Mouse (Mus musculus): ENCODE measurements at regions not wholly inside any gene's neighbourhood (a gene's known extent, or its start where the extent isn't known, plus 50 kb on each side); places are given as distances from the start of the nearest gene placed in this dataset.

GRCm38 (mm10) chr15:61297447-61298208 lies 374.8 kb upstream of the A1bg start:
- DNase-seq (ENCODE audit: low spot score in 2 of 2): no peak

GRCm38 (mm10) chr15:61294616-61295015 lies 371.8 kb upstream of the A1bg start:
- DNase-seq (ENCODE audit: low spot score in 2 of 2): no peak

DNA sequence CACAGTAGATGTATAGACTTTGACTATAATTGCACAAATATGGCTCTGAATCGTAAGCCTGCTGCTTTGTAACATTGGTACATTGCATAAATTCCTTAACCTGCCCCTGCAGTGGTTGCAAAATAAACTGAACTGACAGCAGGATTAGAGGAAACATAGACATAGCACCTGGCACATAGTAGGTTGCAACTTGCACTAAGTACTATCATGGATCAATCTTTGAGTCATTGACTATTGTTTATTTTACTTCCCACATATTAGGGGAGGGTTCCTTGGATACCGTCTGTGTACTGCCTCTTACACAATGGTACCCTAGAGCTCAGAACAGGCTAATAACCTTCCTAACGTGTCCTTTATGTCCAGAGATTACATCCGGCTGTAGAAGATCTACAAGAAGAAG lies 371.3 kb upstream of the A1bg start:
- DNase-seq (ENCODE audit: low spot score in 2 of 2): no peak

GRCm38 (mm10) chr15:61268766-61269165 lies 346.0 kb upstream of the A1bg start:
- no peak for DNase-seq (ENCODE audit: low spot score in 2 of 2)

GRCm38 (mm10) chr15:61259047-61259446 lies 336.2 kb upstream of the A1bg start:
- no peak for DNase-seq (ENCODE audit: low spot score in 2 of 2)

DNA sequence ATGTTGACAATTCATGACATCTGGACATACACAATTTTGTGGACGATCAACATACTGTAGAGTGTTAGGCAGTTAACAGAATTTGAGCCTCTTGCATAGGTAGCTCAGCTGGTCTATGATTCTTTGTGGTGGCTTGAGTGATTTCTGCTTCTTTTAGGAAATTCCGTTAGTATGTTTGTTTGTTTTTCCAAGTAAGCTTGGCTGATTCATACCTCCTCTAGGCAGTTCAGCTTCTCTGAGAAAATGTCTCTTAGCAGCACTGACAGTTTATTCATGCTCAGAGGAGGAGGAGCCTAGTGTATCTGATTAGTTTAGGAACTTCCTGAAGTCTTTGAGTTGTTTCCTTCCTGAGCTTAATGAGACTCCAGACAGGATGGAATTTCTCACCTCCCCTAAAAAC lies 321.7 kb upstream of the A1bg start:
- DNase-seq (ENCODE audit: low spot score in 2 of 2): no peak

DNA sequence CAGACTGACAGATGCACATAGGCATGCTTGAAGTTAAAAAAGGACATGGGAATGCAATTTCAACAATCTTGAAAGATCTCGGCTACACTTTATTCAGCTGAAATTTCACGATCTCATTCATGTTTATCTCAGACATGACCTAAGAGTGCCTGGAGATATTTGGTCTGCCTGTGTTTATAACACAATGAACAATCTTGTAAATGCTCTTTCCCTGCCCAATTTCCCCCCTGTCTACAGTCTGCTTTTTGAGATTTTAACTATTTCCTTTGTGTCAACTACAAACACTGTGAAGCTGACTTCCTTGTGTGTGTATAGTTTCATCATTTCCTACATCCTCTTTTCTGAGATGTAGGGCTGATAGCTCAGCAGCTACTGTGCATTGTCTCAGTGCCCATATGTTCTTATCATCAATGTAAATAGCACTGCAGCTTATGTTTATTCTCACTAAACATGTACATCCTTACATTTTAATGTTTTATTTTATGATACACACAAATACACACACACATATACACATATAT lies 319.4 kb upstream of the A1bg start:
- no peak for DNase-seq (ENCODE audit: low spot score in 2 of 2)

DNA sequence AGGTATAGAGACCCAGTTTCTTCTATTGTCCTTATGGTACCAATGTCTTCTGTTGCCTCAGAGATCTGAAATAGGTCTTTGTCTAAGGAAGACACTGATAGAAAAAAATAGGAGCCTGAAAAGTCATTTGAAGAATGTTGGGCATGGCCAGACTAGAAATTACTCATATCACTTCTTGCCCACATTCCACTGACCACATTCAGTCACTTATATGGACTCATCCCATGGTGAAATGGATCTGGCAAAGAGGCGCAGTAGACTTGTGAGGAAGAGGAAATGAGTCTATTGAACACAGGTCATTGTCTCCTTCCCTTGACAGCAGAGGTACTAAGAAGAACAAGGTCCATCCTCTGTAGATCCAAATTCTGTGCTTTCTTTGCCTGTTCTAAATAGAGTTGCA lies 318.9 kb upstream of the A1bg start:
- no peak for DNase-seq (ENCODE audit: low spot score in 2 of 2)

GRCm38 (mm10) chr15:61240344-61240743 lies 317.5 kb upstream of the A1bg start:
- DNase-seq (ENCODE audit: low spot score in 2 of 2): no peak

GRCm38 (mm10) chr15:61239414-61239813 lies 316.6 kb upstream of the A1bg start:
- no peak for DNase-seq (ENCODE audit: low spot score in 2 of 2)

DNA sequence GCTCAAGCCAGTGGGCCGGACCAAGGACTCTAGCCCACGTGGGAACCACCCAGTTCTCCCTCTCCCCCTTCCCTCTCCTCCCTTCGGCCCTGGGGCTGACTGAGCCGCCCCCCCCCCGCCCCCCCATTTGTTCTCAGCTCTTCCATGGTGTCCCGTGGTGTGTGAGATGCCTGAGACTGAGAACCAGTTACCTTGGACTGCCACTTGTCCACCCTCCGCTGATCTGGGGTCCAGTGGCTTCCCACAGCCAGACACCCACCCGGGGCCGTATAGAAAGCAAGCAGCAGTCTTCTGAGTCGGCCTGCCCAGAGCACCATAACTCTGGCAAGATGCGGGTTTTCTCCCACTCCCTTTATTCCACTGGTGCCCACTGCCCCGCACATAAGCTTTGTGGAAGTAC lies 316.2 kb upstream of the A1bg start:
- DNase-seq (ENCODE audit: low spot score in 2 of 2): no peak

DNA sequence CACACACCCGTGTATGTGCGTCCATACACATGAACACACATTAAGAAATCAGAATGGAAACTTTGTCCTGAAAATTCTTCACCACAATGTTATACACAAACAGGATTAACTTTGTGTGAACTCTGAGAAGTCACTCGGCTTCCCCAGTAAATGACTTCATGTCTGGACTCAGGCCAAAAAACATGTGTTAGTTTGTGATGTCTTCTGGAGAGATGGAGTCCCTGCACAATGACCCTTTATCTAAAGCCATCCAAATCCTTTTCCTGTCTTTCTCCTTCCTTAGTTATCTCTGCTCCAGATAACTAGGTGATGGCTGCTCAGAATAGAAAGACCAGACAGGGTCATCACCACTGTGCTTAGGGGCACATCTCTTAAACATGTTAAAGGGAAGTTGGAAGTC lies 306.8 kb upstream of the A1bg start:
- DNase-seq (ENCODE audit: low spot score in 2 of 2): no peak

- no peak for DNase-seq (ENCODE audit: low spot score in 2 of 2)
These were observed 300.1 kb upstream of the A1bg start for GRCm38 (mm10) chr15:61222923-61223322.

GRCm38 (mm10) chr15:61210161-61210560 lies 287.3 kb upstream of the A1bg start:
- no peak for DNase-seq (ENCODE audit: low spot score in 2 of 2)

GRCm38 (mm10) chr15:61189981-61190380 lies 267.2 kb upstream of the A1bg start:
- DNase-seq (ENCODE audit: low spot score in 2 of 2): no peak

- peak; percentile 2 to 21 for DNase-seq (ENCODE audit: low spot score in 2 of 2)
These were observed 266.7 kb upstream of the A1bg start for GRCm38 (mm10) chr15:61189481-61189880.

DNA sequence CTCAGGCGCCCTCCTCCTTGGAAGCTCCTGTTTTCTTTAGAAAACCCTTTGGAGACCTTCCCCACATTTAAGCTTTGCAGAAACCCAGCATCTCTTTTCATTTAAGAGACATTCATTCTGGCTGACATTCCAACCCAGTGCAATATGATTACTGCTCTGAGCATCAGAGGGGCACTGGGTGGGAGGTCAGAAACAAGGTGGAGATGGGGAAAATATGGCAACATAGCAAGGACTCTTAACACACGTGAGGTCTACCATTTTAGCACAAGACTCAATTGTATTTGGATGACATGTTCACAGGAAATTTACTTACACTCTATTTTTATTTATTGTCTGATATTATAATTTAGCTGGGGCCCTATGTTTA lies 261.8 kb upstream of the A1bg start:
- DNase-seq (ENCODE audit: low spot score in 2 of 2): no peak

GRCm38 (mm10) chr15:61183751-61184596 lies 261.2 kb upstream of the A1bg start:
- DNase-seq (ENCODE audit: low spot score in 2 of 2): no peak

DNA sequence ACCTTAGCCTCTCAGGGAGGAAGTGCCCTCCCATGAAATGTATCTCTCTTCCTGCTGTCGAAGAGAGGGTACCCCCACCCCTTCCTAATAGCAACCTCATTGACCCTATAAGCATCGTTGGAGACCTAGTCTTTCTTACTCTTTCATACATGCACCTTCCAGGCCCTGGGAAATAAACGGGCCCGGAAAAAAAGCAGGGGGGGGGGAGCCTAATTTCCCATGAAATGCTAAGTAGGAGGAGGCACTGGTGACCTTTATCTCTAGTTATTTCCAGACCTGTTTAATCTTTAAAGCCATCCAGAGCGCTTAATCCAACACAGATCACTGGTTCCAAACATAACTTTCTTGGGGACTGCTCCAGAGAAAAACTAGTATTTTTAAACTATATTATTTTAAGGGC lies 260.5 kb upstream of the A1bg start:
- no peak for DNase-seq (ENCODE audit: low spot score in 2 of 2)

GRCm38 (mm10) chr15:61168842-61169416 lies 246.1 kb upstream of the A1bg start:
- DNase-seq (ENCODE audit: low spot score in 2 of 2): no peak

- no peak for DNase-seq (ENCODE audit: low spot score in 2 of 2)
These were observed 242.2 kb upstream of the A1bg start for GRCm38 (mm10) chr15:61165050-61165449.

- DNase-seq (ENCODE audit: low spot score in 2 of 2): peak in 1 of 2 experiments; percentile 17
These were observed 238.6 kb upstream of the A1bg start for GRCm38 (mm10) chr15:61161397-61161796.

DNA sequence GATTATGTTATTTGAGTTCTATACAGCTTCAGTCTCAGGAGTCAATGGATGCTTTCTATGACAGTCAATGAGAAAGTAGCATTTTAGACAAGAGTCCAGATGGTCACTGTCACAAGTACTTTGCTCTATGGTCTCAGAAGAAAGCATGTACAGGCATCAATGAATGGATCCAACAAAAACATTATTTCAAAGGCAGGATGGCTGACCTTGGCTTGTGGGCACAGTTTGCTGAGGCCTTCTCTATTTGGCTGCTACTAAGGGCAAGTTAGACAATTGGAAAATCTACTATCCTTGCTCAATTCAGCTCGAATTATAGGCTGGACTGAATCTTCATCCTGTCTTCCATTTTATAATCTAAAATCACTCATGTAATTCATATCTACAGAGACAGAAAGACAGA lies 237.9 kb upstream of the A1bg start:
- DNase-seq (ENCODE audit: low spot score in 2 of 2): no peak
